Mouse (Mus musculus) retina, embryonic 14.5 days (tissue): Measurements from ENCODE around the gene Neu3.

Source experiments
- DNase-seq: peaks from one replicate; pipeline ENCODE4 v3.0.0-alpha.2; 2015; ENCODE audit warnings: low spot score

Neu3 gene

GRCm38 (mm10) chr7:99794096-99794495 is 34.1 kb downstream of the Neu3 start:
- no peak for DNase-seq

- no peak for DNase-seq
Observed at GRCm38 (mm10) chr7:99790816-99791215, 37.4 kb downstream of the Neu3 start.

- DNase-seq = no peak
Observed at GRCm38 (mm10) chr7:99788563-99788962, 39.7 kb downstream of the Neu3 start.

- no peak for DNase-seq
Observed at GRCm38 (mm10) chr7:99787935-99788334, 40.3 kb downstream of the Neu3 start.

GRCm38 (mm10) chr7:99786774-99787173 is 41.4 kb downstream of the Neu3 start:
- DNase-seq = no peak

- DNase-seq = no peak
Observed at GRCm38 (mm10) chr7:99785553-99785952, 42.7 kb downstream of the Neu3 start.

- DNase-seq = no peak
Observed at GRCm38 (mm10) chr7:99783421-99783820, 44.8 kb downstream of the Neu3 start.

- DNase-seq = no peak
Observed at GRCm38 (mm10) chr7:99781916-99782315, 46.3 kb downstream of the Neu3 start.

GRCm38 (mm10) chr7:99781385-99781784 is 46.8 kb downstream of the Neu3 start:
- DNase-seq = no peak

- no peak for DNase-seq
Observed at GRCm38 (mm10) chr7:99763207-99763606, 65.0 kb downstream of the Neu3 start, which contains the start of gene Olfr521. Olfr521 (plus strand) TSS chr7:99763507.
